Mouse (Mus musculus) embryonic facial prominence, embryonic 14.5 days (tissue): ENCODE data around the gene Abca13. TPM values are rescaled to one million over a fixed set of nuclear protein-coding genes. Genes with fewer than 3 reads are reported as not detected.
"Not testable (repeated sequence)": the region's sequence is repeated elsewhere in the genome, so short reads cannot be mapped to it uniquely, and the experiment has no call there.

Experiments
- ATAC-seq: fragments of 200-750 bp; cut with Nextera tagmentation; 2 replicates; pipeline ENCODE4 v1.8.0; 2017; ENCODE audit warnings: low read depth, moderate number of reproducible peaks, moderate TSS enrichment
- DNase-seq: peaks from one replicate; pipeline ENCODE4 v3.0.0-alpha.2; 2015; ENCODE audit warnings: low spot score
- H3K27ac ChIP-seq: fragments of 300-500 bp; sonication (generic); replicated peaks from 2 replicates; pipeline ENCODE4 v1.5.1; 2014; ENCODE audit warnings: low read depth, mild to moderate bottlenecking, low read length, moderate library complexity
- H3K27me3 ChIP-seq: fragments of 300-500 bp; sonication (generic); replicated peaks from 2 replicates; pipeline ENCODE4 v1.6.1; 2014; ENCODE audit warnings: low read length; ENCODE audit not compliant: control insufficient read depth, insufficient read depth
- H3K36me3 ChIP-seq: fragments of 300-500 bp; sonication (generic); 2 replicates; pipeline ENCODE4 v1.6.1; 2014; ENCODE audit warnings: low read length, mixed read lengths; ENCODE audit not compliant: control insufficient read depth, insufficient read depth
- H3K4me1 ChIP-seq: fragments of 300-500 bp; sonication (generic); 2 replicates; pipeline ENCODE4 v1.6.1; 2014; ENCODE audit warnings: antibody characterized with exemption, low read length; ENCODE audit not compliant: control insufficient read depth, insufficient read depth
- H3K4me2 ChIP-seq: fragments of 300-500 bp; sonication (generic); 2 replicates; pipeline ENCODE4 v1.6.1; 2014; ENCODE audit warnings: low read depth, mild to moderate bottlenecking, low read length, moderate library complexity, mixed read lengths
- H3K4me3 ChIP-seq: fragments of 300-500 bp; sonication (generic); 2 replicates; pipeline ENCODE4 v1.5.1; 2014; ENCODE audit warnings: low read depth, mild to moderate bottlenecking, low read length
- H3K9ac ChIP-seq: fragments of 300-500 bp; sonication (generic); 2 replicates; pipeline ENCODE4 v1.6.1; 2014; ENCODE audit warnings: low read depth, mild to moderate bottlenecking, low read length, moderate library complexity, mixed read lengths
- H3K9me3 ChIP-seq: fragments of 300-500 bp; sonication (generic); 2 replicates; pipeline ENCODE4 v1.6.1; 2016; ENCODE audit warnings: low read length; ENCODE audit not compliant: control insufficient read depth
- WGBS: fragments of 180-500 bp; shearing (Covaris S2); extraction: QIAGEN DNeasy Blood & Tissue Kit; methylation state at CpG from one replicate; pipeline ENCODE4 v1.1.7; 2014; 5-methylcytosine and 5-hydroxymethylcytosine counted together
- polyA plus RNA-seq: library from polyadenylated mRNA; unstranded; fragments of >200 nt; fragmentation: Nextera tagmentation; extraction: Ambion mirVana; gene quantifications from 2 replicates; pipeline ENCODE4 v1.2.1, GENCODE M21; 2014

Gene Abca13
- polyA plus RNA-seq, 1 experiment from 2014 or later, result 0.18 TPM

GRCm38 (mm10) chr11:9427411-9427810 is 235.7 kb downstream of the Abca13 start:
- H3K4me3 ChIP-seq, result no peak overlapping the region
- WGBS, result 56% methylated on average over 3 of the region's 3 CpGs
- no peak for ATAC-seq
- H3K4me1 ChIP-seq, result no peaks in the 10 kb centered on the region
- no peaks in the 10 kb centered on the region for H3K27me3 ChIP-seq
- H3K27ac ChIP-seq, result no peak overlapping the region
- no peaks in the 10 kb centered on the region for H3K36me3 ChIP-seq
- H3K9ac ChIP-seq, result no peak overlapping the region
- no peaks in the 10 kb centered on the region for H3K9me3 ChIP-seq
- H3K4me2 ChIP-seq, result no peak overlapping the region
- no peak for DNase-seq

- ATAC-seq (no peak), DNase-seq (peak; percentile 23)
- H3K9me3 ChIP-seq, result no peaks in the 10 kb centered on the region
- H3K4me3 ChIP-seq, result no peak overlapping the region
- 67% methylated on average over 5 of the region's 5 CpGs for WGBS
- no peak overlapping the region for H3K9ac ChIP-seq
- no peak overlapping the region for H3K27ac ChIP-seq
- no peak overlapping the region for H3K4me2 ChIP-seq
- no peaks in the 10 kb centered on the region for H3K27me3 ChIP-seq
- H3K36me3 ChIP-seq, result no peaks in the 10 kb centered on the region
- no peaks in the 10 kb centered on the region for H3K4me1 ChIP-seq
These were observed 241.1 kb downstream of the Abca13 start for GRCm38 (mm10) chr11:9432807-9433206.

GRCm38 (mm10) chr11:9436617-9437016 is 244.9 kb downstream of the Abca13 start:
- Histone ChIP-seq H3K4me3 (no peak overlapping the region), H3K36me3 (no peaks in the 10 kb centered on the region), H3K9ac (no peak overlapping the region), H3K27ac (no peak overlapping the region), H3K27me3 (no peaks in the 10 kb centered on the region), H3K4me1 (no peaks in the 10 kb centered on the region), H3K9me3 (no peaks in the 10 kb centered on the region), H3K4me2 (no peak overlapping the region)
- ATAC-seq, result no peak
- no peak for DNase-seq

GRCm38 (mm10) chr11:9439781-9440180 is 248.0 kb downstream of the Abca13 start:
- 84% methylated on average over 2 of the region's 2 CpGs for WGBS
- H3K9me3 ChIP-seq, result no peaks in the 10 kb centered on the region
- H3K27me3 ChIP-seq, result no peaks in the 10 kb centered on the region
- H3K27ac ChIP-seq, result no peak overlapping the region
- no peaks in the 10 kb centered on the region for H3K4me1 ChIP-seq
- ATAC-seq (no peak), DNase-seq (no peak)
- no peak overlapping the region for H3K9ac ChIP-seq
- no peaks in the 10 kb centered on the region for H3K36me3 ChIP-seq
- H3K4me3 ChIP-seq, result no peak overlapping the region
- no peak overlapping the region for H3K4me2 ChIP-seq

GRCm38 (mm10) chr11:9441192-9441591 is 249.4 kb downstream of the Abca13 start:
- Histone ChIP-seq H3K27me3 (no peaks in the 10 kb centered on the region), H3K9me3 (no peaks in the 10 kb centered on the region), H3K4me3 (no peak overlapping the region), H3K9ac (no peak overlapping the region), H3K27ac (no peak overlapping the region), H3K4me1 (no peaks in the 10 kb centered on the region), H3K4me2 (no peak overlapping the region), H3K36me3 (no peaks in the 10 kb centered on the region)
- DNase-seq (no peak), ATAC-seq (no peak)
- WGBS, result 46% methylated on average over 4 of the region's 4 CpGs

GRCm38 (mm10) chr11:9472400-9472799 is 280.7 kb downstream of the Abca13 start:
- WGBS, result 84% methylated on average over 1 of the region's 1 CpGs
- no peaks in the 10 kb centered on the region for H3K36me3 ChIP-seq
- H3K27me3 ChIP-seq, result no peaks in the 10 kb centered on the region
- H3K9ac ChIP-seq, result no peak overlapping the region
- H3K4me3 ChIP-seq, result no peak overlapping the region
- no peak for ATAC-seq
- H3K4me1 ChIP-seq, result no peaks in the 10 kb centered on the region
- H3K9me3 ChIP-seq, result no peaks in the 10 kb centered on the region
- no peak overlapping the region for H3K4me2 ChIP-seq
- DNase-seq, result no peak
- no peak overlapping the region for H3K27ac ChIP-seq

- ATAC-seq, result 0 out of 2 replicates have a peak, but pooled peaks have one; percentile 26
- Histone ChIP-seq H3K4me3 (no peak overlapping the region), H3K27ac (no peak overlapping the region), H3K9ac (no peak overlapping the region), H3K9me3 (0 out of 2 replicates have a peak, but pooled peaks cover 4% of the 10 kb centered on the region), H3K36me3 (no peaks in the 10 kb centered on the region), H3K4me1 (no peaks in the 10 kb centered on the region), H3K4me2 (no peak overlapping the region), H3K27me3 (no peaks in the 10 kb centered on the region)
- peak; percentile 52 for DNase-seq
- WGBS, result 11% methylated on average over 6 of the region's 6 CpGs
These were observed 289.8 kb downstream of the Abca13 start for GRCm38 (mm10) chr11:9481511-9481910.

GRCm38 (mm10) chr11:9500326-9501142 is 308.8 kb downstream of the Abca13 start:
- Histone ChIP-seq H3K4me1 (no peaks in the 10 kb centered on the region), H3K4me3 (no peak overlapping the region), H3K4me2 (no peak overlapping the region), H3K9ac (no peak overlapping the region), H3K36me3 (no peaks in the 10 kb centered on the region), H3K9me3 (no peaks in the 10 kb centered on the region), H3K27ac (no peak overlapping the region), H3K27me3 (no peaks in the 10 kb centered on the region)
- WGBS, result 58% methylated on average over 5 of the region's 5 CpGs
- no peak for DNase-seq
- ATAC-seq, result no peak; the same call in 1 of the 2 replicates

- ATAC-seq, H3K4me1 ChIP-seq, H3K9ac ChIP-seq, H3K27me3 ChIP-seq, H3K36me3 ChIP-seq, H3K4me2 ChIP-seq, H3K9me3 ChIP-seq, H3K27ac ChIP-seq, H3K4me3 ChIP-seq, DNase-seq: not testable (repeated sequence)
- 62% methylated on average over 2 of the region's 2 CpGs for WGBS
These were observed 323.2 kb downstream of the Abca13 start for GRCm38 (mm10) chr11:9514966-9515365.
